Mouse (Mus musculus): ENCODE measurements around the gene Smim26. TPM values are rescaled to one million over a fixed set of nuclear protein-coding genes. Genes with fewer than 3 reads are reported as not detected.
A peak's percentile ranks its signal among the peaks of the same experiment; 100 is the strongest.

The Smim26 gene
- polyA plus RNA-seq, 1 experiment = 2.7 TPM

DNA sequence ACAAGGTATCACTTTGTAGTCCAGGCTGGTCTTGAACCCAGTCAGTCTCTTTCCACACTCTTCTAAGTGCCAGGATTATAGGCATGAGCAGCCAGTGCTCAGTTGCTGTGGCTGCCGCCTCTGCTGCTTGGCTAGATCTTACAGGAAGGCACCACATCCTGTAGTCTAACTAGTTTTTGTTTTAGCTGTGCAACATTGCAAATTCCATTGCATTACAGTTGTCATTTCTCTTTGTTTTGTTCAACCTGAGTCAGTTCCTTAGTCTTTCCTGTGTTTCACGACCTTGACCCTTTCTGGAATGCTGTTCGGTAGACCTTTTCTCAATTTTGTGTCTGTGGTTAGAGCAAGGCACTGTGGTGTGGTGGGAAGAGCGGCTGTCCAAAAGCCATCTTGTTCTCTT, 43.4 kb downstream of the Smim26 start:
- no peaks in the 10 kb centered on the region for H3K27me3 ChIP-seq (ENCODE audit: control insufficient read depth, insufficient read depth, low read length)
- no peaks in the 10 kb centered on the region for H3K36me3 ChIP-seq (ENCODE audit: control insufficient read depth, insufficient read depth, low read length)
- no peak overlapping the region for H3K27ac ChIP-seq (ENCODE audit: control insufficient read depth, insufficient read depth, low read depth, low read length)
- TF ChIP-seq CTCF (IDR thresholded peaks at IDR 0.05; ENCODE audit: control insufficient read depth, insufficient read depth, insufficient replicate concordance, low read depth, low read length) = no peak
- no peak for TF ChIP-seq POLR2A (IDR thresholded peaks at IDR 0.05; ENCODE audit: control insufficient read depth, low read depth, low read length)
- no peaks in the 10 kb centered on the region for H3K4me1 ChIP-seq (ENCODE audit: control insufficient read depth, insufficient read depth, low read length)
- no peak overlapping the region for H3K4me3 ChIP-seq (ENCODE audit: control insufficient read depth, low read depth, low read length)

DNA sequence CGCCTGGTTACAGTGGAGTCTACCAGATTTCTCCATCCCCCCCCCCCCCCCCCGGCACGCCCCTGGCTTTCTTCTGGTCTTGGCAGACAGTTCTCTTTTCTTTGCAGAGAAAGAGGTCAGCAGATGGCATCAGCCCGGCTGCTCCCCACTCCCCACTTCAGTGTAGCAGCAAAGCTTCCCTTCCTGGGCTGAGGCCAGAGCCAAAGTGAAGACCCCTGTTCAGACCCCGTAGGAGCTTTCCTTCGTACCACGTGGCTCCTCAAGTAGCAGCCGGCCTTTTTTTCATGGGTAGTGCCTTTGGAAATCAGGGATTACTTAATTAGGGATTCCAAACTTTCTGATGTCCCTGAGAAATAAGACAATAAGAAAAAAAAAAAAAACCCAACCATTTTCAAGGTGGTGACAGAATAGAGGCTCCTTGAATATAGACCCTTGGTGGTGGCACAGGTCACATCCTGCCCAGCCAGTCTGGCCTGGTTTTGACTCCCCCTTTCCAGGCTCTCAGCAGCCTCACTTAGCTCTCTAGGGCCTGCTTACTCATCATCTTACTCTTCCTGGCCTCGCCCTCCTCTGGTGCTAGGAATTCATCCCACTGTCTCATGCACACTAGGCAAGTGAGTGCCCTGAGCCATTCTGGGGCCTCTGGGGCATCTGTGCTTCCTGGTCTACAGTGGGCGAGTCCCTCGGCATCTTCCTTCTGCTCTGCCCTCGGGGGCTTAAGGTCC, 44.0 kb downstream of the Smim26 start:
- no peaks in the 10 kb centered on the region for H3K4me1 ChIP-seq (ENCODE audit: control insufficient read depth, insufficient read depth, low read length)
- TF ChIP-seq CTCF (IDR thresholded peaks at IDR 0.05; ENCODE audit: control insufficient read depth, insufficient read depth, insufficient replicate concordance, low read depth, low read length) (no peak), POLR2A (IDR thresholded peaks at IDR 0.05; ENCODE audit: control insufficient read depth, low read depth, low read length) (no peak)
- no peak overlapping the region for H3K4me3 ChIP-seq (ENCODE audit: control insufficient read depth, low read depth, low read length)
- H3K27ac ChIP-seq (ENCODE audit: control insufficient read depth, insufficient read depth, low read depth, low read length) = no peak overlapping the region
- no peaks in the 10 kb centered on the region for H3K36me3 ChIP-seq (ENCODE audit: control insufficient read depth, insufficient read depth, low read length)
- H3K27me3 ChIP-seq (ENCODE audit: control insufficient read depth, insufficient read depth, low read length) = no peaks in the 10 kb centered on the region

DNA sequence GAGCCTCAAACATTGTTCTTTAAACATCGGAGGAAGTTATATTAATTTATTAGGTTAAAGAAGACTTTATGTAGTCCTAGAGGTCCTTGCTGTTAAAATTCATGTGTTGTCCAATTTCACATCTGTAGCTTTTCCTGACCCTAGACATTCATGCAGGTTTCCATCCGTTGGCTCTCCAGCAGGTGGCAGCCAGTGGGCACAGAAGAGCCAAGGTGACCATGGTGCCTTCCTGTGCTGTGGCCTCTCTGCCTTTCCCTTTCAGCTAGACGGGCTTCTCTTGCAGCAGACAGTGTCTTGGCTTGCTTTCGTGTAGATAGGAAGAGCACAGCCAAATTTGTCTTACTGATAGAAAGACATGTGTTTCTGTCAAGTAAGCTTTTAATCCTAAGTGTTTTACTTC, 44.9 kb downstream of the Smim26 start:
- H3K27ac ChIP-seq (ENCODE audit: control insufficient read depth, insufficient read depth, low read depth, low read length) = no peak overlapping the region
- H3K4me3 ChIP-seq (ENCODE audit: control insufficient read depth, low read depth, low read length) = no peak overlapping the region
- H3K27me3 ChIP-seq (ENCODE audit: control insufficient read depth, insufficient read depth, low read length) = no peaks in the 10 kb centered on the region
- no peaks in the 10 kb centered on the region for H3K4me1 ChIP-seq (ENCODE audit: control insufficient read depth, insufficient read depth, low read length)
- peak; percentile 29; the same call in 1 of the 2 replicates for TF ChIP-seq CTCF (IDR thresholded peaks at IDR 0.05; ENCODE audit: control insufficient read depth, insufficient read depth, insufficient replicate concordance, low read depth, low read length)
- no peak for TF ChIP-seq POLR2A (IDR thresholded peaks at IDR 0.05; ENCODE audit: control insufficient read depth, low read depth, low read length)
- no peaks in the 10 kb centered on the region for H3K36me3 ChIP-seq (ENCODE audit: control insufficient read depth, insufficient read depth, low read length)

DNA sequence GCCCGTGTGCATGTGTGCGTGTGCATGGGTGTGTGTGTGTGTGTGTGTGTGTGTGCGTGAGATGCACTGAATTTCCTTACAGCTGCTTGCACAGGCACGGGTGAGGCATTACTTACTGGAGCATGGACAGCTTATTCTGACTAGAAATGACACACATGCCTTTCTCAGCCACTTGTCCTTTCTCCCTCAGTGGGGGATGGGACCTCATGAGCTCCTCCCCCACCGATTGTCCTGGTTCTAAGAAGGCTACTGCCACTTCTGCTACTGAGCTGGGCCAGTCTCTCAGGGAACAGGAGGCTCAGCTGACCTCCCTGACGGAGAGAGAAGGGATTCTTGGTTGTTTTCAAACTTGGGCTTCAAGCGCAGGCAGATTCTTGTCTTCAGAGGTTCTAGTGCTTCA, 46.2 kb downstream of the Smim26 start:
- no peak overlapping the region for H3K4me3 ChIP-seq (ENCODE audit: control insufficient read depth, low read depth, low read length)
- no peaks in the 10 kb centered on the region for H3K27me3 ChIP-seq (ENCODE audit: control insufficient read depth, insufficient read depth, low read length)
- TF ChIP-seq CTCF (IDR thresholded peaks at IDR 0.05; ENCODE audit: control insufficient read depth, insufficient read depth, insufficient replicate concordance, low read depth, low read length) (no peak), POLR2A (IDR thresholded peaks at IDR 0.05; ENCODE audit: control insufficient read depth, low read depth, low read length) (no peak)
- H3K36me3 ChIP-seq (ENCODE audit: control insufficient read depth, insufficient read depth, low read length) = no peaks in the 10 kb centered on the region
- H3K4me1 ChIP-seq (ENCODE audit: control insufficient read depth, insufficient read depth, low read length) = no peaks in the 10 kb centered on the region
- no peak overlapping the region for H3K27ac ChIP-seq (ENCODE audit: control insufficient read depth, insufficient read depth, low read depth, low read length)

DNA sequence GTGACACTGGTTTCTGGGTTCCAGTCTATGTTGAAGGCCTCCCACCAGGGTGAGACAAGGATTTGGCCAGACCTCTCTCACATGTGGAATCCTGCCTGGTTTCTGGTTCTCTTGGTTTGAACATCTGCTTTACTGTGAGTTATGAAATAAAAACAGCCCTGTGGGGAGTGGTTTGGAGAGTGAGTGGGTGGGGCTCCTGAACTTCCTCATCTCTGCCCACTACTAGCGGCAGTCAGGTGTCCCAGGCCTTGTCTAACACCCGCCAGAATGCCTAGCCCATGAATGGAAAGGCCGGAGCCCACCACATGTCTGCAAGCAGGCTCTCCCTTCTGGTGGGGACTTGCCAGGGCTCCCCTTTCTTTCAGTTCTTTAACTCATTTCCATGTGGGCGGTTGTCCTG, 48.1 kb downstream of the Smim26 start:
- no peak overlapping the region for H3K4me3 ChIP-seq (ENCODE audit: control insufficient read depth, low read depth, low read length)

More for the DNA sequence above, 48.1 kb downstream of the Smim26 start:
- Histone ChIP-seq H3K27ac (ENCODE audit: control insufficient read depth, insufficient read depth, low read depth, low read length) (no peak overlapping the region), H3K36me3 (ENCODE audit: control insufficient read depth, insufficient read depth, low read length) (no peaks in the 10 kb centered on the region), H3K27me3 (ENCODE audit: control insufficient read depth, insufficient read depth, low read length) (no peaks in the 10 kb centered on the region), H3K4me1 (ENCODE audit: control insufficient read depth, insufficient read depth, low read length) (no peaks in the 10 kb centered on the region)
- no peak for TF ChIP-seq POLR2A (IDR thresholded peaks at IDR 0.05; ENCODE audit: control insufficient read depth, low read depth, low read length)
- no peak for TF ChIP-seq CTCF (IDR thresholded peaks at IDR 0.05; ENCODE audit: control insufficient read depth, insufficient read depth, insufficient replicate concordance, low read depth, low read length)

Other genes starting within 250 kb of the Smim26 start
- gene Kat14, start 225.1 kb upstream of the Smim26 start, polyA plus RNA-seq (2012; rRNA removed) = 6.9 and 7.2 TPM in 2 replicates
- not detected in 2 replicates for gene Pet117, start 225.1 kb upstream of the Smim26 start, polyA plus RNA-seq (2012; rRNA removed)
- gene Dzank1, start 66.6 kb upstream of the Smim26 start, polyA plus RNA-seq (2012; rRNA removed) = 5.1 and 6.2 TPM in 2 replicates
- gene Polr3f, start 66.3 kb upstream of the Smim26 start, polyA plus RNA-seq (2012; rRNA removed) = 7.4 TPM in 2 replicates
- gene Rbbp9, start 43.2 kb upstream of the Smim26 start, polyA plus RNA-seq (2012; rRNA removed) = 2.9 and 3.1 TPM in 2 replicates
- gene Sec23b, start 37.8 kb upstream of the Smim26 start, polyA plus RNA-seq (2012; rRNA removed) = 37.1 and 37.4 TPM in 2 replicates
- gene Dtd1, start 5.8 kb downstream of the Smim26 start, polyA plus RNA-seq (2012; rRNA removed) = 11.2 and 11.8 TPM in 2 replicates
- gene Scp2d1, start 229.6 kb downstream of the Smim26 start, polyA plus RNA-seq (2012; rRNA removed) = 289 and 303 TPM in 2 replicates